Mouse (Mus musculus) myocyte (in vitro differentiated cells): ENCODE measurements at regions not wholly inside any gene's neighbourhood (a gene's known extent, or its start where the extent isn't known, plus 50 kb on each side); places are given as distances from the start of the nearest gene placed in this dataset.

Source experiments
- CEBPB ChIP-seq: IDR thresholded peaks from 2 replicates; pipeline ENCODE4 v1.6.1; 2011; ENCODE audit warnings: mild to moderate bottlenecking, moderate library complexity; ENCODE audit not compliant: poor library complexity, insufficient read depth, severe bottlenecking
- MYOG ChIP-seq, 3 experiments: IDR thresholded peaks; one replicate each; pipeline ENCODE4 v1.6.1; 2011; ENCODE audit warnings: control low read depth in 2 of 3, low read depth in 2 of 3, mild to moderate bottlenecking in 2 of 3; ENCODE audit not compliant: insufficient read length in 2 of 3, control insufficient read depth in 1 of 3, insufficient read depth in 1 of 3
- POLR2A ChIP-seq: IDR thresholded peaks from one replicate; pipeline ENCODE4 v1.6.1; 2011; ENCODE audit warnings: low read depth, mild to moderate bottlenecking, control low read depth, moderate library complexity; ENCODE audit not compliant: insufficient read length
- REST ChIP-seq: IDR thresholded peaks from one replicate; pipeline ENCODE4 v1.6.1; 2011; ENCODE audit warnings: mild to moderate bottlenecking, control low read depth, moderate library complexity; ENCODE audit not compliant: insufficient read depth, insufficient read length
- TCF12 ChIP-seq: IDR thresholded peaks from one replicate; pipeline ENCODE4 v1.6.1; 2011; ENCODE audit warnings: mild to moderate bottlenecking, control low read depth; ENCODE audit not compliant: poor library complexity, insufficient read depth, severe bottlenecking
- TCF3 ChIP-seq: IDR thresholded peaks from one replicate; pipeline ENCODE4 v1.6.1; 2011; ENCODE audit warnings: low read depth, control low read depth; ENCODE audit not compliant: insufficient read length
- USF1 ChIP-seq: IDR thresholded peaks from one replicate; pipeline ENCODE4 v1.6.1; 2011; ENCODE audit warnings: low read depth, mild to moderate bottlenecking, control low read depth, moderate library complexity

DNA sequence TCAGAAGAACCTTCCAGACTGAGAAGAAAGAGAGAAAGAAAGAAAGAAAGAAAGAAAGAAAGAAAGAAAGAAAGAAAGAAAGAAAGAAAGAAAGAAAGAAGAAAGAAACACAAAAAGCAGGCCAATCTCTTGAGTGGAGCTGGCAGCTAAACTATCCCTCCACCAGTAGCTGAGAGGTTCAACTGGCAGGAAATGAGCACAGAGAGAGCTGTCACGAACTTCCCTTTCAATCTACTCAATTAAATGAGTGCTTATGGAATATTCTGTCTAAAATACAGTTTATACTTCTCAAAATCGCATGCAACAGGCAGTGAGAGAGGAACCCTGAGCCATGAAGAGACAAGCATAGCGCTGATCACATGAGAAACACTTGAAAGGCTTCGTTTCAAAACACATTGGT lies 168.5 kb upstream of the Klf3 start:
- no peak for TF ChIP-seq MYOG (IDR thresholded peaks at IDR 0.05; ENCODE audit: control insufficient read depth in 1 of 3, insufficient read depth in 1 of 3, insufficient read length in 2 of 3, low read depth in 2 of 3)
- no peak for TF ChIP-seq POLR2A
- no peak for TF ChIP-seq TCF12
- no peak for TF ChIP-seq REST
- no peak for TF ChIP-seq USF1
- TF ChIP-seq CEBPB, result no peak
- no peak for TF ChIP-seq TCF3
